Mouse (Mus musculus) activated CD4-positive, CD25-positive, alpha-beta regulatory T cell, adult 4 months (primary cell): ENCODE measurements around the gene Asic4. TPM values are rescaled to one million over a fixed set of nuclear protein-coding genes. Genes with fewer than 3 reads are reported as not detected.

Experiments
- ATAC-seq: one replicate; pipeline ENCODE4 v1.8.0; 2017
- polyA plus RNA-seq, 2 experiments: library from polyadenylated mRNA; unstranded; fragments of 100-300 nt; shearing (Covaris generic); gene quantifications; one replicate each; pipeline ENCODE4 v1.2.1; 2017

The Asic4 gene
- polyA plus RNA-seq, 2 experiments from 2014 or later = not detected

DNA sequence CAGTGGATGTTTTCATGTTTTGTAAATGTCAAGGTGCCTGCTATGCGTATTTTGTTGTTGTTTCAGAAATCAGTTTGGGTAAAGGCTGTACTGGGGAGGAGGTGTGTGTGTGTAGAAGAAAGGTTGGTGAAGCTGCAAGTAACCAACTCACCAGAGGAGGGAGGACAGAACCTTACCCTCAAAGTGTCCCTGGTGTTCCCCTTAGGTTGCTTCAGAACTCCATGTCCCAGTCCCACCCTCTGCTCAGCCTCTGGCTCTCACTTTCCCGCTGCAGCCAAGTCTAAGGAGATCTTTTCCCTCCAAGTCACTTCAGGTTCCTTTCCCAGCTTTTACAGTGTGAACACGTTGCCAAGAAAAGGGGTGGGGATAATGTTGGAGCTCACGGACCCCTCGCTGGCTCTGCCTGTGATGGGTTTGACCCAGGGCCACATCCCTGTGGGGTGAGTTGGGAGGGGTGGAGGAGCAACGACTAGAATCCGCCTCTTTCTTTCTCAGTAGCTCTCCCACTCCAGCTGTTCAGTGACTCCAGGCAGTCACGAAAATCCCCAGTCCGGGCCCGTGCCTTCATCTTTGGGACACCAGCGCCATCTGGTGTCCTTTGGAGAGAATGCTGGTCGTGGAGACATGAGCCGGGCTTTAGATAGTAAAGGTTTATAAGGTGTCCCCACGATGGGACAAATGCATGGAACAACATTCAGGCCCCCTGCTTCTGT lies 17.1 kb downstream of the Asic4 start:
- peak; percentile 87 for ATAC-seq

DNA sequence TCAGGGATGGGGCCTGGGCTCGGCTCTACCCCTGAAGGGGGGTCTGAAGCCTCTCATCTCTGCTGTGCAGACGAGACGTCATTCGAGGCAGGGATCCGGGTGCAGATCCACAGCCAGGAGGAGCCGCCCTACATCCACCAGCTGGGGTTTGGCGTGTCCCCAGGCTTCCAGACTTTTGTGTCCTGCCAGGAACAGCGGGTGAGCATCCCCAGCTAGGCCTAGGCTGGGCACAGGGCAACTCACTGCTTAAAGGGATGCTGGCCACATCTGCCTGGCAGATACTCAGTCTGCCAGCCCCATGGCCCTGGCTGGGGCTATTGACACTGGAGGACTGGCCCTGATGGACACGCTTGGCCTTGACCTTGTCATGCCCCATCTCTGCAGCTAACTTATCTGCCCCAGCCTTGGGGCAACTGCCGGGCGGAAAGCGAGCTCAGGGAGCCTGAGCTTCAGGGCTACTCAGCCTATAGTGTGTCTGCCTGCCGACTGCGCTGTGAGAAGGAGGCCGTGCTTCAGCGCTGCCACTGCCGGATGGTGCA lies 19.1 kb downstream of the Asic4 start:
- no peak for ATAC-seq

DNA sequence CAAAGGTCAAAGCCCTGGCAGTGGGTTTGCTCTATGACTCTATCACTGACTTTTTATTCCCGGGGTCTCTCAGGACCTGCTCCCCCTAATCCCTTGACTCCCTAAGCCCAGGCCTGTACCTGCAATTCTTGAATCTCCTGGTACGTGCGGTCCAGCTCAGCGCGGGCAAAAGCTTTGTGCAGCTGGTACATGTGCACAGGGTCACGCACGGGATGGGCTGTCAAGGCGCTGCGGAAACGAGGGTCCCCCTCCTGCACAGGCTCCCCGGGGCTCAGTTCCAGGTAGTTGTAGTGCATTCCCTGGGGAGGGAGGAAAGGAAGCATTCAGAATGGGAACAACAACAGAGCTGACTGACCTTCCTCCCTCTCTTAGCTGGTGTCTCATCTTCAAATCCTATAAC lies 26.2 kb downstream of the Asic4 start:
- ATAC-seq = no peak

DNA sequence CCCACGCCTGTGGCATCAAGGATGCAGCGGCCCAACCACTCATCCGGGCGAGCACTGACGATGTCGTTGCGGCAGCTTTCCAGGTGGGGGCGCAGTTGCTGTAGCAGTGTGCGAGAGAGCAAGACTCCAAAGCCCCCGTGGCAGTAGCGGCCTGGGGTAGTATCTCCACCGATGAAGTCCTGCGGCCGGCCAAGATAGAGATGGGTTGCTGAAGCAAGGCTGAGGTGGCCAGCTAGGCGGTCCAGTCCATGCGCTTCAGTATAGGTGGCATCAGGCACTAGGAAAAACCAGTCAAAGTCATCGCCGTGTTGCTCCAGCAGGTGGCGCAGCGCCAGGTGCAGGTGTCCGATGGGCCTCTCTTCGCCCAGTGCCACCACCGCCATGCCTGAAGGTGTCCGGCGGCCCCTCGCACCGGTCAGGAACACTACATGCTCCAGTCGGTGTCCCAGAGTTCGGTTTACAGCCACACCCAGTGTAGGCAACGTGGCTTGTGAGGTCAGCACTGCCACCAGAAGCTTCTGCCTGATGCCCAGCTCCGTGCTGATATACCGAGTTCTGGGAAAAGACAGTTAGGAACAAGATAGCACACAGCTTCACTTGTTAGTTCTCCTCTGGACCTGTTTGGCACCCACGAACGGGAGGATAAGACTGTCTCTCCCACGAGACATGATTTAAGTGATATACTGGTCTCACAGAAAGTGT lies 27.2 kb downstream of the Asic4 start:
- peak; percentile 21 for ATAC-seq

DNA sequence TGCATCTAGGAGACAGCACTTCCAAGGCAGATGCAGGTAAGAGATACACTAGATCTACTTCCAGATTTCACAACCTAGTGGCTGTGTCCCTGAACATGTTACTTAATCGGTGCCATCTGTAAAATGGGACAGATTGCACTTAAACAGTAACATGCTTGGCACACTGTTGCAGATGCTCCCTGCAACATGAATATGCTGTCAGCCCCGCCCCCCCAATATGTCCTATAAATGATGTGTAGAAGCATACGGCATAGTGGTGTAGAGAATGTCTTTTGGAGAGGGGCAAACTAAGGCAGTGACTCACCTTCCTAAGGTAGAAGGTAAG lies 27.7 kb downstream of the Asic4 start:
- ATAC-seq = no peak

DNA sequence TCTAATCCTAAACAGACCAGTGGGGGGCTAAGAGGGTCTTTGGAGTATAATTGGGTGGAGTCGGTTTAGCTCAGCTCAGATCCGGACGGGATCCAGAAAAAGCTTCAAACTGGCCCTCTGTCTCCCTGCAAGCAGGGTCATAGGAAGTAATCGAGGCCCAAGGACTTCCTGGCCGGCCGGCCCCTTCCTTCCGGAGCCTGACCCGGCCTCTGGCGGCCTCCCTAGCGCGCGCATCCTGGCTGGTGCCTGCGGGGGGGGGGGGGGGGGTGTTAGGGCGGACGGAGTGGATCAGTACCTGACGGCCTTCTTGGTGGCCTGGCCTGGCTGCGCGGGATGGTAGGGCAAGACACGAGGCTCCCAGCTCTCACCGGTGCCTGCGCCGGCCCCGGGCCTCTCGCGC lies 28.3 kb downstream of the Asic4 start:
- peak; percentile 4 for ATAC-seq

DNA sequence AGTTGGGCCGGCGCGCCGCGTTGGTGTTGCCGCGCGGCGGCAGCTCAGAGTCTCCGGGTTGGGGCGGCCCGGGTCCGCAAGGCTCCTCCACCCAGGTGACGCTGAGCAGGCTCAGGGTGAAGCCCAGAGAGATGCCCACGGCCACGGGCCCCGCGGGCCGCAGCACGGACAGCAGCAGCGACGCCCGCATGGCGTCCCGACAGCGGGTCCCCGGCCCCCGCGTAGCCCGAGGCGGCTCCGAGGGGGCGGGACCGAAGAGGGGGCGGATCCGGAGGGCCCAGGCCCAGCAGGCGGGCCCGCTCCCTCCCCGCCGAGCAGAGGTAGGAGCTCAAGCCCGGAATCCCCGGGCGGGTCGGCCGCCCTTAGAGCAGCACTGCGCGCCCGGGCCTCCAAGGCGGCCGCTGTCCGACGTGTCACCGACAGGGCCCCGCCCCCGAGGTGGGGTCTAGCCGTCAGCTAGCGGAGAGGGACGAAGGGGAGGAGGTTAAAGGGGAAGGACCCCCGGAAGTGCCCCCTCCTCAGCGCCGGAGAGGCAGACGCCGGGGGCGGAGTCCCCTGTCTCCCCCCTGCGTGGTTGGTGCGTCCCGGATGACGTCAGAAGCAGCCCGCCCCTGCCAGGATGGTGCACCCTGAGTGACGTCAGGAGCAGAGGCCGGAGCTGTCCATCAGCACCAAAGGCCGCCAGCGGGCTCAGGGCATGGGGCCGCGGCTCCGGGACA lies 28.8 kb downstream of the Asic4 start, which contains the start of the genes Chpf and Tmem198:
Gene Chpf, minus strand, starts transcription at position 392 of the 719 bp plus-strand sequence.
Gene Tmem198, plus strand, starts transcription at position 617 of the 719 bp plus-strand sequence.
- ATAC-seq = peak; percentile 83

DNA sequence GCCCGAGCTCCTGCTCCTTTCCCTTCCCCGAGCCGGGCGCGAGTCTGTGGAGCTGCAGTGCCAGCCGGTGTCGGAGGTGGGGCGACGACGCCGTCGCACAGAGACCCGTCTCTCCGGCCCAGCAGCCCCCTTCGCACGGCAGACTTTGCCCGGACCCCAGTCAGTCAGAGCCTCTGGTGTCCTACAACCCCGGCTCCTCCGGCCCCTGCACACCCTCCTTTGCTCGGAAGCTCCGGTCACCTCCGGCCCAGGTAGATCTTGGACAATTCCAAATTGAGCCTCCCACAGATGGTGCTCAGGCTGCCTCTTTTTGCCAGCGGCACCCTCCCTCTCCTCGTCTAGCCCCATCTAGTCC lies 29.4 kb downstream of the Asic4 start:
- ATAC-seq = no peak

DNA sequence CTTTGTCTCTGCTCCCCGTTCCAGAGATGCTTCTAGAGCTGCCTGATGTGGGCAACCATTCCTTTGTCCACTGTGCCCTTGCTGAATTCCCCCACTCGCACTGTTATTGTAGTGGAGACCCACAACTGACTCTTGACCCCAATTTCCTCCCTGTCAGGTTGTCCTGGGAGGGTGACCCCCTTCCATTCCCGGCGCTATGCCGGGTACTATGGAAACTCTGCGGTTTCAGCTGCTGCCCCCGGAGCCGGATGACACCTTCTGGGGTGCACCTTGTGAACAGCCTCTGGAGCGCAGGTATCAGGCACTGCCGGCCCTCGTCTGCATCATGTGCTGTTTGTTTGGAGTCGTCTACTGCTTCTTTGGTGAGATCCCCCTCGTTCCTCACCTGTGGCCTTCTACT lies 29.8 kb downstream of the Asic4 start:
- ATAC-seq = no peak

DNA sequence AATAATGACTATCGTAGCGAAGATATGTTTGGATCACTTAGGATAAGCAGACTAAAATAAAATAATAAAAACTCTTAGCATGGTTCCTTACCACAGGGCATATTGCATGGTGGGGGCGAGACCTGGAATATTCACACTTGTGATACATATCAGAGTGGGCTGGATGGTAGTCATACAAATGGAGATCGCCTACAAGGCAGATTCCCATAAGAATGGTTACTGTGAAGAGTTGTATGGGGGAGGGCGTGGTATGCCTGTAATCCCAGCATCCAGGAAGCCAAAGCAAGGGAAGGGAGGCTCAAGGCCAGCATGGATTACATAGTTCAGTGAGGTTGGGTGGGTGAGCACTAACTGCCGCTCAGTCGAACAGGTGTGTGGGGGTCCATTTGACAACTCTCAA lies 30.5 kb downstream of the Asic4 start:
- ATAC-seq = no peak

DNA sequence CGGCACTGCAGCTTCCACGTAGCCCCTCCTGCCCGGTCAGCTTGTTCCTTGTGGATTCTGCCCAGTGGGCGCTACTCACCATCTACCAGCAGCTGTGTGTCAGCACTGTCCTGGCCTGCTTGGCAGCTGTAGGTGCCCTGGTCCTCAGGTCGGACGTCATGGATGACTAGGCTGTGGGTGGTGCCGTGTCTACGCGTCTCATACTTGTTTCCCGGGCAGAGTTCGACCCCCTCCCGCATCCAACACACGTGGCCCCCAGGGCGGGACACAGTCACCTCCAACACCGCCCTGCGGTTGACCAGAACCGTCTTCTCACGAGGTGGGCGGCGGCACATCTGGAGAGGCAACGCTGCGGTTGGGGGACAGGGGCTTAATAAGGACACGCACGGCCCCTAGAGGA lies 36.3 kb downstream of the Asic4 start:
- no peak for ATAC-seq

DNA sequence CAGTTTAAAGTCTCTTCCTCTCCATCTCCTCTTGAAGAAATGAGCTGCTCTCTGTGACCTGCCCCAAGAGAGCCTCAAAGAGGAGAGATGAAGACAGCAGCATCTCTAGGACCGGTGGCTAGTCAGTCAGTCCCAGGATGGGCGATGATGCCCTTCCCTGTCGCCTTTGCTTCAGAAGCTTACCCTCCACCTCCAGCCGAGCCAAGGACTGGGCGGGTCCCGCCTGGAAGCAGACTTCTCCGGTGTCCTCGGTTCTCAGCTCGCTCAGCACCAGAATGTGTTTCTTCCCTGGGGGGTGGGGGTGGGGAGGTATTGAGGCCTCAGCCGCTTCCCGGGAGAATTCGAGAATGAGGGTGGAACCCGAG lies 36.8 kb downstream of the Asic4 start:
- ATAC-seq = no peak

DNA sequence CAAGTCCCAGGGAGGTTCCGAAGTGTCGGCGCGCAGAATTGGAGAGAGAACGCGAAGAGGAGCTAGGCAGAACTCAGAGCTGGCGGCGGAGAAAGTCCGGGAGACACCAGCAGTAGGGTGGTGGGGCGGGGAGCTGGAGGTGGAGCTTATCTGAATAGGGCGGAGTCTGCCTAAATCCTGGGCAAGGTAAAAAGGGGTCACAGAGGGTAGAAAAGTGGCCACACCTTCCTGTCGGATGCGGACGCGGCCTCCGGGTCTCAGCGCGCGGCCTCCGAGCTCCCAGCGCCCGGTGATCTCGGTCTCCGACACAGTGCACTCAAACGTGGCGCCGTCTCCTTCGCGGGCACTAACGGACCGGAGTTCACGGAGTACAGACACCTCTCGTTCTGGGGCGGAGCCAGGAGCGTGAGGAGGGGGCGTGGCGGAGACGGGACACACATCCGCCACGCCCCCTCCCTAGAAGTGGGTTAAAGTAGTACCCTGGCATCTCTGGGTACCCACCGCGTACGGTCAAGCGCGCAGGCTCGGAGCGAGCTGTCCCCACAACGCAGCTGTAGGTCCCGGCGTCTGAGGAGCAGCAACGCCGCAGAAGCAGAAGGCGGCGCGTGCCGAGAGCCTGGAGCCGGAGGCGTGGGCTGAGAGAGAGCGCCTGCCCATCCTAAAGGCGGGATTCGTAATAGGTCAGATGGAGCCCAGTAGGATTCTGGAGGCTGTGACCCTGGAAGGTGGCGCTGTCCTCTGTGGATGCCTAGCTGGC lies 37.3 kb downstream of the Asic4 start:
- ATAC-seq = peak; percentile 76

DNA sequence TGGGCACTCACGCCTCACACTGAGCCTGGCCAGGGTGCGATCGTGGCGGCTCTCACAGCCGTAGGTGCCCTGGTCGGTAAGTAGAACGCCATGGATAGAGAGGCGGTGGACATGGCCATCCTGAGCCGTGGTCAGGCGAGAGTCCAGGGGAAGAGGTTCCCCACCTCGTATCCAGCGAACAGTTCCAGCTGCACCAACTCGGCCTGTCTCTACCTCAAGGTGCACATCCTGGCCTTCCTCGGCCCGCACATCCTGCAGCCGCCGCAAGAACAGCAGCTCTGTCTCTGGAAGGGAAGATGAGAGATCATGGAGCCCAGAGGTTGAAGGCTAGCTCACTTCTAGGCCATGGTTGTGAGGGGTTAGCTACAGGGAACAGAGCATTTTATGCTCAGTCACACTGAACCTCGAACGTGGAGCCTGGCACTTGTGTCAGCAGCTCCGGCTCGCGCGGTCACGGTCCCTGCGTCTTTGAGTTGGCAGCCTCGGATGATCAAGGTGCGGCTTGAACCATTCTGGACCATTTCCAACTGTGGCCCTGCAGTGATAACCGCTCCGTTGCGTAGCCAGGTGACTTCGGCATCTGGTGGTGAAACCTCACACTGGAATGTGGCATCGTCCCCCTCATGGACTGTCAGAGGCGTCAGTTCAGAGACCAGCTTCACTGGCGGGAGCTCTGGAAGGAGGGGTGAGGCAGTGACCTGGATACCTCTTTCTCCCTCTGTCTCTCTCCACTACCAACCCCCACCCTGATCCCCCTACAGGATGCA lies 40.7 kb downstream of the Asic4 start:
- ATAC-seq = no peak

DNA sequence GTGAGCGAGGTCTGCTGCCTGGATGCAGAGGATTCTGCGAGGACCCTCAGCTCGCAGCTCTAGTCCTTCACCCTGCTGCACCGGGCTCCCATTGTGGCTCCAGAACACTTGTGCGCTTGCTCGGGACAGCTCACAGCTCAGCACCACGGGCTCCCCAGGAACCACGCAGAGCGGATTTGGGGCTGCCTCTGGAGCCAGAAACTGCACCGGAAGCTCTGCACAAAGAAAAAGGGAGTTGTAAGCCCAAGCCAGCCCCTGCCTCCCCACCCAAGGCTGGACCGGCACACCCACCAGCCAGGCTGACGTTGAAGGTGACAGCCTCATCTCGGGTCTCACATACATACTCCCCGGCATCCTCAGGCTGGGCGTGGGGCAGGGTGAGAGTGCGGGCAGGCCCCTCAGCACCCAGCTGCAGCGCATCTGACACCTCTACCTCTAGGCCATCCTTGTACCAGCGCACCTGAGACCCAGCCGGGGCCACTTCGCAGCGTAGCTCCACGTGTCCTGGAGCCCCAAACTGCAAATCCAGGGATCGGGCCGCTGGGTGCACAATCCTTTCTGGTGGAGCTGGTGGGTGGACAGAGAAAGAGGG lies 42.4 kb downstream of the Asic4 start:
- no peak for ATAC-seq

DNA sequence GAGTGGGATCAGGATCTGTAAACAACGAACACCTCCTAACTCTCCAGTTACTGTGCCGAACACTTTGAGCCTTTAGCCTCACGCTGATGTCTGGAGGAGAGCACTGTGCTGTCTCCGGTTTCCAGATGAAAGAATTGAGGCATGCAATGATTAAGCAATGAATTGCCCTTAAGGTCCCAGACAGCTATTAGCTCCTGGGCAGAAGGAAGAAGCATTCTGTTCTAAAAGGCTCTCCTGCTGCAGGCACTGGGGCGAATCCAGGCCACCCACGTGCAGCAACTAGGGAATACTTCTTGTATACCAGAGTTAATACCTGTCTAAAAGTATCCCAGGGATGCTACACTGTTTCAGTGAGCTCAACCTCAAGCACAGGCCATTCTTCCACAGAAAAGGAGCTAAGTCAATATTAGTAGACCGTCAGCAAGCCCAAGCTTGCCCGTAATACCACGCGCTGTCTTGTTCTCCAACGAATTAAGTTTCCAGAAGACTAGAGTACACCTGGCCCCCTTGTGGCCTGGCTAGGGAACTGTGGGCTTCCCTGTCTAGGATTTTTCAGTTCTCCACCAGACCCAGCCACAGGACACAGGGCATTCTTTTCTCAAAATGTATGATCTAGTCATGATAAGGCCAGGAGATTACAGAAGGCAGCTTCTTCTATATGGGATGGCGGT lies 44.8 kb downstream of the Asic4 start:
- no peak for ATAC-seq

DNA sequence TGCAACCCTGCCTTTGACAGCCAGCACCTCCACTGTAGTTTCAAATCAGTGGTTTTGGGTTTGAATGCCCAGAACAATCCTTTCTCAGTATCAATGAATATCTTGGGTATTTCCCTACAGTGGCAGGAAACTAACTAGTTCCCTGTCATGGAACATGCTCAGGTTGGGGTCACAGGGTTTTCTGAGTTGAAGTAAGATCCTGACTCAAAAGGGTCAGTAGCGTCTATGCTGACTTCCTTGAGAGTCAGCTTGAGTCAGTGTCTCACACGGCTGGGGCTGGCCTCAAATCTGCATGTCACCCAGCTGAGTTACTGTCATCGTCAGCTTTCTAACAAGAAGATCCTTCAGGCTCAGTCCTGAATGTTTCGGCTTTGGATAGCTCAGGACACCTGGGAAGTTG lies 48.7 kb downstream of the Asic4 start:
- no peak for ATAC-seq

DNA sequence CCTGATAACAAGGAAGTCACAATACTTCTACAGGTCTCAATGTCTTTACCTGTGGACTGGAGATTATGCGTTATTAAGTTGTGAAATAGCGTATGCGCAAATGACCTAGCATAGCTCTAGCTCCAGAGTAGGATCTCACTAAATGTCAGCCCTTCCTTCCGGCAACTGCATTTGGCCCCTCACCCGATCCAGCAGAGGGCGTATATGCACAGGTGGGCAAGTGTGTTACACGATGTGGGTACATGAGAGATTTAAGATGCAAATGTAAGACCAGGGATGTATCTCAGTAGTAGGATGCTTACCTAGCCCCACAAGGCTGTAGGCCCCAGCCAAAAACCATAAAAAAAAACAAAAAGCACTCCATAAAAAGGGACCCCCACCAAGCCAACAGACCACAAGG lies 49.2 kb downstream of the Asic4 start:
- no peak for ATAC-seq

DNA sequence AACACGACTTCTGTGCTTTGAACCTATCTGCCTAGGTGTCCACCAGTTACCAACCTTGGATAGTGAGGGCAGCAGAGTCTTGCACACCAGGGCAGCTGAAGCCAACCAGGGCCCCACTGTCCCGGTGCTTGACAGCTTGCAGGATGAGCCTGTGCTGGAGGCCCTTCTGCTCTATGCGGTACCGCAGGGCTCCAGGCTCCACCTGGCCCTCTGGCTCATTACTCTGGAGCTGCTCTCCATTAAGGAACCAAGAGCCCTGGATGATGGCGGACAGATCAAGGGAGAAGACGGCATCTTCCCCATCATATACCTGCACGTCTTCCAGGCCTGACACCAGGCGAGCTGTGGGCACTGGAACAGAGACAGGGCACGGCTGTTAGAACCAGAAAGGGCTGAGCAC lies 51.7 kb downstream of the Asic4 start:
- ATAC-seq = no peak

DNA sequence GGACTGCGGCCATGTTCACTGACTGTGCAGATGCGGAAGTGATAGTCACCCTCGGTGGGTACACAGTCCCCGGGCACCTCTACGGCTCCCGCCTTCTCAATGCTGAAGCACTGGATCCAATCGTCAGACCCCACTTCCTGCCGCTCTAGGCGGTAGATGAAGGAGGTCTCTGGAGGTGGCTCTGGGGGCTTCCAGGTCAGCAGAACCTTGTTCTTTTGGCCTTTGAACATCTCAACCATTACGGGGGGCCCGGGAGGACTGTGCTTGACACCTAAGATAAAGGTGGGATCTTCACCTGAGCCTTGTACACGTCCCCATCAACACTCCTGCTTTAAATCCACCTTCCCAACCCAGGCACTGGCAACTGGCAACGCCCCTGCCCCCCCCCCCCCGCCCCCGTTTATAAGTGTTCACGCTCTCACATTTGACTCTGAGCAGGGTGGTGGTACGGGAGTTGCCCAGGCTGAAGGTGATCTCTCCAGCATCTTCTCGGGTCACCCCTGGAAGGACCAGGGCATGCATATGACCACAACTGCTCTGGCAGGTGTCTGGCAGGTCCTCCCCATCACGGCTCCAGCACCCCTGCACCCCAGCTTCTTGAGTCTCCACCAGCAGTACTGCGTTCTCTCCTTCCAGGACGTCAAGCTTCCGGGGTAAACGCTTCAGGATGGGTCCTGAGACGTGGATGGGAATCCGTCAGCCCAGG lies 52.9 kb downstream of the Asic4 start:
- ATAC-seq = no peak

DNA sequence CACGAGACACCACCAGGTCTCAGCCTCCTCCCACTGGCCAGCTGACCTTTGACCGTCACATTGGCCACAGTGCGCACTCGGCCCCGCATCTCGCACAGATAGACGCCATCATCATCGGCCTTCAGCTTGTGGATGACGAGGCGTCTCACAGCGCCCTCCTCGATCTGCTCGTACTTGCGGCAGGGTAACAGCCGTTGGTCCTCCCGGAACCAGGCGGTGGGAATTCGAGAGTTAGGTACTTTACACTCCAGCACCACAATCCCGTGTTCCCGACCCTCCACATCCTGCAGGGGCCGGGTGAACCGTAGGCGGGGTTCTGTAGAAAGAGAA lies 53.4 kb downstream of the Asic4 start:
- no peak for ATAC-seq
